Mouse (Mus musculus) limb, embryonic 14.5 days (tissue): Measurements from ENCODE around the gene Gmds. TPM values are rescaled to one million over a fixed set of nuclear protein-coding genes. Genes with fewer than 3 reads are reported as not detected.

Source experiments
- ATAC-seq: fragments of 200-750 bp; cut with Nextera tagmentation; 2 replicates; pipeline ENCODE4 v1.8.0; 2017; ENCODE audit warnings: low read depth, moderate number of reproducible peaks, moderate TSS enrichment; ENCODE audit not compliant: low FRiP score
- DNase-seq: peaks from one replicate; pipeline ENCODE4 v3.0.0-alpha.2; 2015; ENCODE audit warnings: low spot score
- H3K27ac ChIP-seq: fragments of 300-500 bp; sonication (generic); replicated peaks from 2 replicates; pipeline ENCODE4 v1.5.1; 2014; ENCODE audit warnings: low read depth, mild to moderate bottlenecking, low read length, moderate library complexity, mixed read lengths
- H3K27me3 ChIP-seq: fragments of 300-500 bp; sonication (generic); 2 replicates; pipeline ENCODE4 v1.6.1; 2014; ENCODE audit warnings: low read length, mixed read lengths; ENCODE audit not compliant: control insufficient read depth, insufficient read depth
- H3K36me3 ChIP-seq: fragments of 300-500 bp; sonication (generic); 2 replicates; pipeline ENCODE4 v1.6.1; 2014; ENCODE audit warnings: mild to moderate bottlenecking, low read length, moderate library complexity, mixed read lengths; ENCODE audit not compliant: control insufficient read depth, insufficient read depth
- H3K4me1 ChIP-seq: fragments of 300-500 bp; sonication (generic); 2 replicates; pipeline ENCODE4 v1.6.1; 2014; ENCODE audit warnings: antibody characterized with exemption, low read length, mixed read lengths; ENCODE audit not compliant: control insufficient read depth, insufficient read depth
- H3K4me2 ChIP-seq: fragments of 300-500 bp; sonication (generic); replicated peaks from 2 replicates; pipeline ENCODE4 v1.6.1; 2014; ENCODE audit warnings: low read depth, mild to moderate bottlenecking, low read length, moderate library complexity; ENCODE audit not compliant: severe bottlenecking
- H3K4me3 ChIP-seq: fragments of 300-500 bp; sonication (generic); replicated peaks from 2 replicates; pipeline ENCODE4 v1.5.1; 2014; ENCODE audit warnings: low read length
- H3K9ac ChIP-seq: fragments of 300-500 bp; sonication (generic); 2 replicates; pipeline ENCODE4 v1.6.1; 2014; ENCODE audit warnings: mild to moderate bottlenecking, low read depth, low read length, moderate library complexity; ENCODE audit not compliant: severe bottlenecking
- H3K9me3 ChIP-seq: fragments of 300-500 bp; sonication (generic); 2 replicates; pipeline ENCODE4 v1.6.1; 2016; ENCODE audit warnings: low read length; ENCODE audit not compliant: control insufficient read depth
- POLR2A ChIP-seq: fragments of 200-500 bp; IDR thresholded peaks from 2 replicates; pipeline ENCODE4 v1.8.0; 2012; ENCODE audit warnings: inconsistent platforms, mild to moderate bottlenecking, moderate library complexity, borderline replicate concordance; ENCODE audit not compliant: insufficient read depth, insufficient read length; ENCODE audit errors: extremely low read depth
- WGBS: fragments of 180-500 bp; shearing (Covaris S2); extraction: QIAGEN DNeasy Blood & Tissue Kit; methylation state at CpG from one replicate; pipeline ENCODE4 v1.1.7; 2014; 5-methylcytosine and 5-hydroxymethylcytosine counted together
- polyA plus RNA-seq, 2 experiments: library from polyadenylated mRNA; depleted of rRNA in 1 of 2; stranded (reverse) in 1 of 2; unstranded in 1 of 2; fragments of >200 nt; fragmentation: Nextera tagmentation in 1 of 2; extraction: Ambion mirVana in 1 of 2; gene quantifications; 2 replicates each; pipeline versions ENCODE4 v1.2.1 to v1.2.3; 2012 to 2014

Gene Gmds
- polyA plus RNA-seq, 2 experiments = 31.6 to 39.9 TPM

DNA sequence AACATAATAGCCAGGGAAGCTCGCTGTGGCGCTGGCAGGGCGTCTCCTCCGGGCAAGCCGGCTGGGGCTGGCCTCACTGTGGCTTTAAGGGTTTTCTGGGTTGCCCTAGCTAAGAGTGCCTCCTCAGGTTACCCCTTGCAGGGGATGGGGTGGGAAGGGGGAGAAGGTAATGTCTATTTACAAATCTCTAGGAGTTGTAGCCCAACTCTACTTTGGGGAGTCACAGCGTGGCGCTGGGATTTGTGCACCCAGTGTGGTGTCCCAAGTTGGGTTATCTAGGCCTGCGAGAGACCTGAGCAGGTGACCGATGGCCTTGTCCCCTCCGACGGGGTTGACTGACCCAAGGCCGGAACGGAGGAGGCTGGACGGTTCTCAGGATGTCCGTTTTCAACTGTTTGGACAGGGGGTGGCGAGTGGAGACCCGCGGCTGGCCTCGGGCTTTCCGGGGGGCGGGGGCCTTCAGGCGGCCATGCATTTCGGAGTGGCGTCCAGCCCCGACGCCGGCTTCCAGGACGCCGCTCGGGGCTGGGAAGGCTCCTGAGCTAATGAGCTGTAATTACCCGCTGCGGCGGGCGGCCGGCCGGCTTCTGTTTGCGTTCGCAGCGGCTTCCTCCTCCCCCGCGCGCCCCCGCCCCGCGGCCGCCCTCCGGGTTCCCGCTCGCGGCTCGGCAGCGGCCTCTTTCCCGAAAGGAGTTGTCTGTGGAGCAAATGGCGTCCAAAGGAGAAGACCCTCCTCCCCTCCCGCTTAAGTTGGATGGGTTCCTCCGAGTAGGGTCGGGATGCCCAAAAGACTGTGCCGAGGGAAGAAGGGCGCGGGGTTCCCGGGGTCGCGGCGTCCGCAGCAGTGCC lies 527.6 kb downstream of the Gmds start:
- Histone ChIP-seq H3K4me2 (peak overlapping the region; percentile 74), H3K36me3 (peaks cover 29% of the 10 kb centered on the region), H3K4me3 (peak overlapping the region; percentile 69), H3K9me3 (no peaks in the 10 kb centered on the region), H3K4me1 (peaks cover 7% of the 10 kb centered on the region), H3K27ac (peak overlapping the region; percentile 85), H3K9ac (peak overlapping the region; percentile 80), H3K27me3 (peaks cover 46% of the 10 kb centered on the region)
- WGBS = under 1% methylated on average over 40 of the region's 65 CpGs
- DNase-seq (no peak), ATAC-seq (no peak)
- no peak for TF ChIP-seq POLR2A

DNA sequence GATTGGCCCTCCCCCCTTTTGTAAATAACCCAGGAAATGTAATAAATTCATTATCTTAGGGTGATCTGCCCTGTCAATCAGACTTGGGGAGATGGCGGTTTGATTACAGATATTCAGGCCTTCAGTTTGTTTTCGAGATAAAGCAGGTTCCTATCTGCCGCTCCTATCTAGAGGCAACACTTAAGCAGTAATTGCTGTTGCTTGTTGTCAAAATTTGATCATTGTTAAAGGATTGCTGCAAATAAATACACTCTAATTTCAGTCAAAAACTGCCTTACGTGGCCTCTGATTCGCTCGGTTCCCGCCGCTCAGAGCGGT lies 528.2 kb downstream of the Gmds start:
- H3K4me1 ChIP-seq = peaks cover 2% of the 10 kb centered on the region
- peak overlapping the region; percentile 80 for H3K9ac ChIP-seq
- no peak for DNase-seq
- H3K4me2 ChIP-seq = peak overlapping the region; percentile 74
- H3K27ac ChIP-seq = peak overlapping the region; percentile 85
- TF ChIP-seq POLR2A = no peak
- no peak for ATAC-seq
- WGBS = 4% methylated on average over 9 of the region's 9 CpGs
- H3K9me3 ChIP-seq = no peaks in the 10 kb centered on the region
- H3K4me3 ChIP-seq = peak overlapping the region; percentile 69
- H3K36me3 ChIP-seq = peaks cover 29% of the 10 kb centered on the region
- H3K27me3 ChIP-seq = peaks cover 52% of the 10 kb centered on the region

DNA sequence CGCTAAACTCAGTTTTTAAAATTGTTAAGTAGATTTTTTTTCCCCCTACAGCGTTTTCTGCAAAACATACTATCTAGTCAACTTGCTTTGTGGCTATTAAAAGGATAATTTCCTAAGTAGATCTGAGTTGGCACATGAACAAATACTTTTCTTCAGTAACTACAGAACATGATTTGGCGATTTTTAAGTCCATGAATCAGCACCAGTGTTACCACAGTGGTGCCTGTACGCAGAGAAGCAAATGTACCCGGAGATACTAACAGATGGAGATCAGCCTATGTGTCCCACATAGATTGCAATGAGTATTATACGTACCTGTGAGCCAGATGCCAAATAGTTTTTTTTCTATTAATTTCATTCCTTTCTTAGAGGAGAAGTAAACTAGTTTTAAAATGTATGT lies 528.8 kb downstream of the Gmds start:
- Histone ChIP-seq H3K4me1 (no peaks in the 10 kb centered on the region; the same call in 1 of the 2 replicates), H3K4me3 (peak overlapping the region; percentile 69), H3K9me3 (no peaks in the 10 kb centered on the region), H3K36me3 (peaks cover 29% of the 10 kb centered on the region), H3K9ac (peak overlapping the region; percentile 94), H3K4me2 (peak overlapping the region; percentile 40), H3K27ac (peak overlapping the region; percentile 70), H3K27me3 (peaks cover 58% of the 10 kb centered on the region)
- 13% methylated on average over 6 of the region's 6 CpGs for WGBS
- TF ChIP-seq POLR2A = no peak
- DNase-seq (no peak), ATAC-seq (no peak)

DNA sequence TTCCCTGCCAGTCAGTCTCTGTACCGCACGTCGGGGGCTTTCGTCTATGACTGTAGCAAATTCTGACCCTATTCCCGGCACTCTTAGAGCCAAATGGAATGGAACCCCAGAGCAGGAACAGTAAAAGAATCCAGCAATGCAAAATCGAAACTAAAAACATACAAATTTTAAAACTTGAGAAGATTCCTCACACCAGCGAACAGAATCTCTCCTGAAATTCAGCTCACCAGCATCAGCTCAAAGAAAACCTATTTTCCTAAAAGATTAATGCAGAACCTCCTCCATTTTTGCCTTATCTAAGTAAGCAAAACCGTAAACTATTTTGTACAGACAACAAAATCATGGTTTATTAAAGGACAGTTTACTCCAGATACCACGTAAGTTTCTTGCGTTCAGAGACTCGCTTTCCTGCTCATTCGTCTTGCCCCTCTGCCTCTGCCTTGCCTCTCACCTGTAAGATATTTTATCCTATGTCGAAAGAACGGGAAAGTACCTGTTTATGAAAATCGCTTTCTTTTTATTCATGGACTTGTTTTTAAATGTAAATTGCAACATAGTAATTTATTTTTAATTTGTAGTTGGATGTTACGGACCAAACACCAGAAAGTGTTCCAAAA lies 529.6 kb downstream of the Gmds start:
- H3K36me3 ChIP-seq = peaks cover 29% of the 10 kb centered on the region
- H3K4me1 ChIP-seq = peaks cover 4% of the 10 kb centered on the region; the same call in 1 of the 2 replicates
- peaks cover 64% of the 10 kb centered on the region for H3K27me3 ChIP-seq
- peak overlapping the region; percentile 98 for H3K27ac ChIP-seq
- WGBS = 6% methylated on average over 16 of the region's 16 CpGs
- H3K9ac ChIP-seq = peak overlapping the region; percentile 94
- no peak for DNase-seq
- no peaks in the 10 kb centered on the region for H3K9me3 ChIP-seq
- H3K4me3 ChIP-seq = peak overlapping the region; percentile 69
- no peak for TF ChIP-seq POLR2A
- no peak for ATAC-seq
- H3K4me2 ChIP-seq = peak overlapping the region; percentile 80

DNA sequence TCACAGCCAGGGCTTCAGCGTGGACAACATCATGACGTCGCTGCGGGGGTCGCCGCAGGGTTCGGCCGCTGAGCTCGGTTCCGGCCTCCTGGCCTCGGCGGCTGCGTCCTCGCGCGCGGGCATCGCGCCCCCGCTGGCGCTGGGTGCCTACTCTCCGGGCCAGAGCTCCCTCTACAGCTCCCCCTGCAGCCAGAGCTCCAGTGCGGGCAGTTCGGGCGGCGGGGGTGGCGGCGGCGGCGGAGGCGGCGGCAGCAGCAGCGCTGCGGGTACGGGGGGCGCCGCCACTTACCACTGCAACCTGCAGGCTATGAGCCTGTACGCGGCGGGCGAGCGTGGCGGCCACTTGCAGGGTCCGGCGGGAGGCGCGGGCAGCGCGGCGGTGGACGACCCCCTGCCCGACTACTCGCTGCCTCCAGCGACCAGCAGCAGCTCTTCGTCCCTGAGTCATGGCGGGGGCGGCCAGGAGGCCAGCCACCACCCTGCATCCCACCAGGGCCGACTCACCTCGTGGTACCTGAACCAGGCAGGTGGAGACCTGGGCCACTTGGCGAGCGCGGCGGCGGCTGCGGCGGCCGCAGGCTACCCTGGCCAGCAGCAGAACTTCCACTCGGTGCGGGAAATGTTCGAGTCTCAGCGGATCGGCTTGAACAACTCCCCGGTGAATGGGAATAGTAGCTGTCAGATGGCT lies 530.3 kb downstream of the Gmds start:
- peaks cover 71% of the 10 kb centered on the region for H3K27me3 ChIP-seq
- peak overlapping the region; percentile 69 for H3K4me3 ChIP-seq
- H3K4me1 ChIP-seq = peaks cover 9% of the 10 kb centered on the region; the same call in 1 of the 2 replicates
- DNase-seq (no peak), ATAC-seq (no peak)
- no peak for TF ChIP-seq POLR2A
- H3K27ac ChIP-seq = peak overlapping the region; percentile 98
- under 1% methylated on average over 22 of the region's 73 CpGs for WGBS
- peak overlapping the region; percentile 80 for H3K4me2 ChIP-seq
- H3K36me3 ChIP-seq = peaks cover 29% of the 10 kb centered on the region
- peak overlapping the region; percentile 94 for H3K9ac ChIP-seq
- H3K9me3 ChIP-seq = no peaks in the 10 kb centered on the region
